Mouse (Mus musculus) kidney, postnatal 10 days (tissue): ENCODE measurements around the gene BC030500.

Experiments used
- DNase-seq: peaks from one replicate; pipeline ENCODE4 v3.0.0; 2021; ENCODE audit warnings: mixed read lengths

BC030500 gene

DNA sequence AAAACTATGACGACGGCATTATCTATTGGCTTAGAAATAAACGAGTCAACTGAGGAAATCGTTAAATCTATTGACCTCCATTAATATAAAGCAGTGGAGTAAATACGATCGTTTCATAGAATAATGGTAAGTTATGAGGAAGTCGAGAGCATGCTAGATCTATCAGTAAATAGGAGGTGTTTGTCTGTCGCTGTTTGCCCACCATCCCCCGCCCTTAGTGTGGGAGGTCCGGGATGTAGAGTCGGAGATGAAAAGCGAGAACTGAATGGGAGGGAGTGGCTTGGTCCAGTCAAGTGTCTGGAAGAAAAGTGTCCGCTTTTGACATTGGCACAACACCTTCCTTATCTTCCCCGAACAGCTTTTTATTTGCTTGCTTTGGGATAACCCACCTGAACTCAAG is at the start of gene BC030500:
Gene BC030500 (plus strand): TSS at position 79 of the 400 bp plus-strand sequence.
- no peak for DNase-seq

DNA sequence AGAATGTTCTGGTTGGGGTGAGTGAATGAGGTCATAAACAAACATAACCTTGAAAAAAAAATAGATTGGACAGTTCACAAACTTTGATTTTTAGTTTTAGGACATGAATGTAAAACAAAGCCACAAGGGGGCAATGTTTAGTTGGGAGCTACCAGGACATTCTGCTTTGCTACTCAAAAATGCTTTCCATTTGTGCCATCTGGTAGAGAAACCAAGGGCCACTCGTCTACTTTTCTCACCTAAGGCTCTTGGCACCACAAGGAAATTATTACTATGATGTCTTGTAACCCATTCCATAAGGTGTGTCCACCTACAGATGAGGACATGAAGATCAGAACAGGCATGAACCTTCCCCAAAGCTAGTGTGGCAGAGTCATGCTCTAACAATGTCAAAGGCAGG is 25.1 kb upstream of the BC030500 start:
- DNase-seq = peak; percentile 6

DNA sequence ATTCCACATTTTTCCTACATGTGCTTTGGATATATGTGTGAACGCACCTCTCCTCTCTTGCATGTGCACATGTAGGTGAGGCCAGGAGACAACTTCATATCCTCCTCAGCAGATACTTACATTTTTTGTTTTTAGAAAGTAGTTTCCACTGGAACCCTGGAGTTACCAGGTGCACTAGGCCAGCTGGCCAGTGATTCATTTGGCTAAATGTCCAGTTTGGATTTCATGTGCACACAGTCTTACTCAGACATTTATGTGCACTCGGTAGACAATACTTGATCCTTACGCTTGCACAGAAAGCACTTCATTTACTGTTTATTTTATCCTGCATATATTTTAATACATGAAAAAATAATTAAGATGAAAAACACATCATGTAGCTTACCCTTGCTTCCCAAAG is 21.0 kb upstream of the BC030500 start:
- no peak for DNase-seq

DNA sequence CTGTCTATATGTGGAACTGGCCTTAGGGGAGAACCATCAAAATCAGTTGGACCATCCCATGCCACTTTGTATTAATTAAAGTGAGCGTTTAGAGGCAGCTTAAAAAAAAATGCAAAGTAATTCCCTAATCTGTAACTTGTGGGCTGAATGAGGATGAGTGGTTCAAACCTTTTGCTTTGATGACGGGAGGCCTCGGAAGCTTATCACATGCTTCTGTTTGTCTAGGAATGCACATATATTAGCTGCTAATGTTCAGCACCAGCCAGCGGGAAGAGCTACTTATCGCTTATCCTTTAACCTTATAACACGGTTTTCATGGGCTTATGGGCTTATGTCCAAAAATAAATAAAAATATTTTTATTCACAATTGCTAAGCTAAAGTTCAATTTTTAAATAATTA is 15.6 kb upstream of the BC030500 start:
- DNase-seq = no peak

DNA sequence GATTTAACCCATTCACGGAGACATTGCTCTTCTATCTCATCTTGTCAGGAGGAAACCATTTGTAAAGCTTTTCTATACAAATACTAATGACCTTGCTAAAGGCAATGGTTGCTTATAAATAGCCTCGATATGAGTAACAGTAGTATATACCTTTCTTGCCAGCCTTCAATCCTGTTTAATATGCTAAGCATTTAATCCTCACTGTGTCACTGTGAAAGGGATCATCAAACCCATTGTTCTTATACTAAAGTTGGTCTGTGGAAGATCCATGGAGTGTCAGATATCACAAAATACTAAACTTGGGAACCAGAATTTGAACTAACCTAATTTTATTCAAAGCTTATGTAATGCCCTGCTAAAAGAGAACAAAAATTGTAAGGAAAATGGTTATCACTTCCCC is 7.1 kb upstream of the BC030500 start:
- DNase-seq = no peak

DNA sequence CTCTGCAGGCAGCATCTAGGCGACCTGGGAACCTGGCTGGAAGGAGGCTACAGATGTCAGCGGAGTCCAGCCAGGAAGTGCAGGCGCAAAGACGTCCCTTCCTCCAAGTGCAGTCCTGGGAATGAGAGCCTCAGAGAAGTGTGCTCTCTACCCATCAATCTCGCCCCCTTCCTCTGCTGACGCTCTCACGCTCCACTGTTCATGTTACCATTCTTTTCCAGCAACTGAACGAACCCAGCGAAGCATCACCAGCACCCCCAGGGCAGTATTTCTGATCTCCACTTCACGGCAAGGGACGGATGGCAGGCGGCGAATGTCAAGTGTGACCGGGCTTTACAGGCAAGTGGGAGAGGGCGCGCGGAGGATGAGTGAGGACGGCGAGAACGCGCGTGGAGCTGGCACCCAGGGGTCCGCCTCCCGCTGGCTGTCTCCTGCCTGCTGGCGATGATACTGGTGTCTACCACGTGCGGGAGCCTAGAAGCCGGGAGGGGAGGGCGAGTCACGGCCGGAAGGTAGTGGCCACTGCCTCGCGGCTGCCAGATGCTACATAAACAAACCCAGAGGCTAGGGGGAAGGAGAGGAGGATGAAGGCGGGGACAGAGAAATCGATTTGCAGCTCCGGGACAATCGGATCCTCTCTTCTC is 763 bp downstream of the BC030500 start, which contains the start of gene Galntl6:
Gene Galntl6 (minus strand): TSS at position 445 of the 644 bp plus-strand sequence.
- peak; percentile 8 for DNase-seq

DNA sequence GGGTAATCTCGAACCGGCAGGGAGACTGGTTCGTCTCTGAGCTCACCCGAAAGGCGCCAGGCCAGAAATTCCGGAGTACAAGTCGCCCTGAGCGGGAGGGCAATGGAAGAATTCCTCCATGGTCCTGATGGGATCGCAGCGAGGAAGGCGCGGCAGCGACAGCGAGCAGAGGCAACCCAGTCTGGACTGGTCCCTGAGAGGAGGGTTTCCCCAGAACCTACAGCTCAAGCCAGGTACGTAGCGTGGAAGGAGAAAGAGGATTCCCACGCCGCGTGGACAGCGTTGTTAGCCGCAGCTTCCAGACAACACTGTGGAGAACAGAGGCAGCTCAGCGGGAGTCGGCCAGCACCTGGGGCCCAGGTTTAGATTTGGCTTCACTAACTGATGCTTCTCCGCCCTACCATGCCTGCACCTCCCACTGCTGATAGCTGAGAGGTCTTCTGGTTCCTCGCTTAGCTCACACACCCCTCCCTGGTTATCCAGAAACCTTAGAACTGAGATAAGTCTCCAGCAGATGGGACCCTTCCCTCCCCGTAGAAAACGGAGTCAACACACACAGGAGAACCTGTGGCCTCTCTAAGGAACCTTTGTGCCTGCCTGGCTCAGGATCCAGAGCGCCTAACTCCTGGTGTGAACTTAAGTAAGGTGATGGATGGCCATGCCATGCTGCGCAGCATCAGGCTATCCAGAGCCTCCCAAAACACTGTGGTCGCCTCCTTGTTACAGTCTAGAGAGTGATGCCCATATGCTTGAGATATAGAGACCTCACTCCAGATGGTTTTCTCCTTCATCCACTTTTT is 1.5 kb downstream of the BC030500 start:
- DNase-seq = peak; percentile 14

DNA sequence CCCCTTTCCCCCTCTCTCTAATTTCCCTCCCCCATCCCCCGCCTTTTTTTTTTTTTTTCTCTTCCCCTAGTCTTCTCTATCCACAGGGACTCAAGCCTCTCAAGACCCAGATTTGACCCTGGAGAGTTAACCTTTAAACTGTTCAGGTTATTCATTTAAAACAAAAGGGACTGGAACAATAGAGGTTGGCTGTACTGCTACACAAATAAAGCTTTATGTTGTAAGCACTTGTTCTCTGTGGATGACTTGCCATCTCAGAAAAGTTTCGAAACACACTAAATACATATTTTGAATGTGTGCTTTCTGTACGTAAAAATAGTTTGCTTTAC is 2.0 kb downstream of the BC030500 start:
- no peak for DNase-seq

DNA sequence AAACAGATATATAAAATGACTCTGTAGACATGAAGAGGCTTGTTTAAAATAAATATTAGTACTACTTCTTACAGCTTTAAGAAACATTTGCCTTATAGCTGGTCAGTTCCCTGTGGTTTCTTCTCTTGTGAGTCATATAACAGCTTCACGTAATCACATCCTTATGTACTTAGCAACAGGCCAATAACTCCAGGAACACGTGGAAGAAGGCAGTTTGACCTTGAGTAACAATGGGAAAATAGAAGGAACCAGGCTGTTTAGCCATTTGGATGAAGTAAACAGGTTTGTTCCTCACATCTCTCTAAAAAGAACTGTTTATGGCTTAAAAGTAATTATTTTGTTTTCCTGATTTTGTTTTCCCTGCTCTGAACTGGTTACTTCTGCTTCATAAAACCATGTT is 3.6 kb downstream of the BC030500 start:
- DNase-seq = no peak

DNA sequence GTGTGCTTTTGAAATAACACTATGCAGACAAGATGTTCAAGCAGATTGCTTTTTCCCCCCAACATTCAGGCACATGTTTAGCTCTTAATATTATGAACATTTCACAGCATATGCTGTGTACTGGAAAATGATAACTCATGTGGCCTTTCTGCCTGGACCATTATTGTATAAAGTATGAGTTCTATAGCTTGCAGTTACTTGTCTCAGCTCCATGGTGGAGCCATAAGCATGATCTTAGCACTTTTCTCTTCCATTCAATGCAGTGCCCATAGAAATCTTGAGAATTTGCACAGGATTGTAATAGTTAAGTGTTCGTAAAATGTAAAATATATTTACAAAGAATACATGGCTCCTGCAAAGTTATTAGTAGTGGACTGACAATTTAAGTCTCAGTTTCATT is 19.5 kb downstream of the BC030500 start:
- no peak for DNase-seq

DNA sequence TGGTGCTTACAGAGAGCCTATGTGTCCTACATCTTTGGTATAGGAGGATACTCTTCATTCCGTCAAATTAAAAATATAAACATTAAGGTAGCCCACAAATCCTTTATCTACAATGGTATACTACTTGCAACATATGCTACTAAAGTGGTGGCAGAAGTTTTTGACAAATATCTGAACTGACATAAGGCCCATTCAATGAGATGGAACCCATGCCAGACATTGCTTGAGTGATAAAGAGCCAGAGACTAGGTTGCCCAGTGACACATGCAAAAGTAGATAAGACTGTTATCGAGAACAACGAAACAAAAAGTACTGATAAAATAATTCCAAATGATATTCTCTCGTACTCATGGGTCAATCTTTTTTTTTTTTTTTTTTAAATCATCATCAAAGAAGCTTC is 32.2 kb downstream of the BC030500 start:
- DNase-seq = no peak

DNA sequence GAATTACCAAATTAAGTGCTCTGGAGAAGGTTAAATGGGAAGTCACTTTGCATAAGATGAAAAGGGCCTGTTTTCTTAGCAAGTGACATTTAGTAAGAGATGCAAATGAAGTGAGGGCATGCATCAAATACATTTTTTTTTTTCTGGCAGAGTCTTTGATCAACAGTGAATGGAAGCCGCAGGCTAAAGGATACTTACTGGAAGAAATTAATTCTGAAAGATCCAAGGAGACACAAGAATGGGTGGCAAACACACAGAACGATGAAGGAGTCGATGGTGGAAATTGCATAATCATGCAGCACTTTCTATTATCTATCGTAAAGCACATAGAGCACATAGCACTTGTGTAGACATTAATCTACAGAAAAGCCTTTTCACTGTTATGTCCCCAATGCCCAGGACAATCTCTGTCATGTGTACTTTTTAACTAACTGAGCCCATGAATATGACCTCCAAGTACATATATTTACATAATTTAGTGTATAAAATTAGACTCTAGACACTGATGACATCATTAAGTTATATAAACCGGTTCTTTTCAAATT is 45.7 kb downstream of the BC030500 start:
- no peak for DNase-seq
